Mouse (Mus musculus): Measurements from ENCODE around the gene Hoxd13.

Gene Hoxd13

GRCm38 (mm10) chr2:74667842-74668357 lies at the start of gene Hoxd13:
Gene Hoxd13, plus strand, starts transcription at chr2:74668310.
- DNase-seq (ENCODE audit: low read depth, low spot score): no peak

GRCm38 (mm10) chr2:74619676-74620246 lies 48.3 kb upstream of the Hoxd13 start:
- no peak for DNase-seq (ENCODE audit: low read depth, low spot score)

GRCm38 (mm10) chr2:74620368-74620767 lies 47.7 kb upstream of the Hoxd13 start:
- DNase-seq (ENCODE audit: low read depth, low spot score): no peak

- DNase-seq (ENCODE audit: low read depth, low spot score): no peak
These were observed 32.7 kb upstream of the Hoxd13 start for GRCm38 (mm10) chr2:74635412-74635811.

- DNase-seq (ENCODE audit: low read depth, low spot score): no peak
These were observed 25.7 kb upstream of the Hoxd13 start for GRCm38 (mm10) chr2:74642431-74642830.

GRCm38 (mm10) chr2:74645631-74646030 lies 22.5 kb upstream of the Hoxd13 start:
- no peak for DNase-seq (ENCODE audit: low read depth, low spot score)

- no peak for DNase-seq (ENCODE audit: low read depth, low spot score)
These were observed 20.8 kb upstream of the Hoxd13 start for GRCm38 (mm10) chr2:74647082-74647864.

- no peak for DNase-seq (ENCODE audit: low read depth, low spot score)
These were observed 15.1 kb upstream of the Hoxd13 start for GRCm38 (mm10) chr2:74652996-74653340.

GRCm38 (mm10) chr2:74653781-74654535 lies 14.2 kb upstream of the Hoxd13 start:
- DNase-seq (ENCODE audit: low read depth, low spot score): no peak

- no peak for DNase-seq (ENCODE audit: low read depth, low spot score)
These were observed 13.2 kb upstream of the Hoxd13 start for GRCm38 (mm10) chr2:74654743-74655419.

- no peak for DNase-seq (ENCODE audit: low read depth, low spot score)
These were observed 12.7 kb upstream of the Hoxd13 start for GRCm38 (mm10) chr2:74655420-74655781.

GRCm38 (mm10) chr2:74655821-74656631 lies 12.1 kb upstream of the Hoxd13 start:
- no peak for DNase-seq (ENCODE audit: low read depth, low spot score)

- DNase-seq (ENCODE audit: low read depth, low spot score): no peak
These were observed 11.5 kb upstream of the Hoxd13 start for GRCm38 (mm10) chr2:74656632-74657021.

GRCm38 (mm10) chr2:74657251-74658023 lies 10.7 kb upstream of the Hoxd13 start:
- no peak for DNase-seq (ENCODE audit: low read depth, low spot score)

GRCm38 (mm10) chr2:74658024-74658666 lies 10.0 kb upstream of the Hoxd13 start:
- no peak for DNase-seq (ENCODE audit: low read depth, low spot score)

GRCm38 (mm10) chr2:74658667-74659371 lies 9.3 kb upstream of the Hoxd13 start:
- DNase-seq (ENCODE audit: low read depth, low spot score): no peak

GRCm38 (mm10) chr2:74659507-74660005 lies 8.6 kb upstream of the Hoxd13 start, which contains the start of gene Evx2:
Gene Evx2, minus strand, starts transcription at chr2:74659557.
- DNase-seq (ENCODE audit: low read depth, low spot score): no peak

- no peak for DNase-seq (ENCODE audit: low read depth, low spot score)
These were observed 7.4 kb upstream of the Hoxd13 start for GRCm38 (mm10) chr2:74660421-74661375.
